Mouse (Mus musculus) naive thymus-derived CD4-positive, alpha-beta T cell, adult 2 months (primary cell): Measurements from ENCODE around the gene Tmem91.

Experiments
- DNase-seq: peaks from one replicate; pipeline ENCODE4 v3.0.0-alpha.2; 2011; ENCODE audit warnings: low read depth

Tmem91 gene

GRCm38 (mm10) chr7:25699851-25700250 is 24.9 kb upstream of the Tmem91 start:
- DNase-seq = no peak

DNA sequence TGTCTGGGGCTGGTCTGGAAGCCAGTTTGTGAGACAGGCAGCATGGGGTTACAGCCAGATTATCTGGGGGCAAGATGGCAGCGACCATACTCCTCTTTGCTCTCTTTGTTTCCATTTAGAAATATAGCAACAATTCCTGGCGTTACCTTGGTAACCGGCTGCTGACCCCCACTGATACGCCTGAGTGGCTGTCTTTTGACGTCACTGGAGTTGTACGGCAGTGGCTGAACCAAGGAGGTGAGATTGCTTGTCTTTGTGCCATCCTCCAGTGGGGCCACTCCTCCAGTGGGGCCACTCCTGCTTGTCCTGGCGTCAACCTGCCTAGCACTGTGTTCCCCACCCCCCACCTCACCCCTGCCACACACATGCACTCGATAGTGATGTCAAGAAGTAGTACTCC is 19.1 kb upstream of the Tmem91 start:
- DNase-seq = no peak

DNA sequence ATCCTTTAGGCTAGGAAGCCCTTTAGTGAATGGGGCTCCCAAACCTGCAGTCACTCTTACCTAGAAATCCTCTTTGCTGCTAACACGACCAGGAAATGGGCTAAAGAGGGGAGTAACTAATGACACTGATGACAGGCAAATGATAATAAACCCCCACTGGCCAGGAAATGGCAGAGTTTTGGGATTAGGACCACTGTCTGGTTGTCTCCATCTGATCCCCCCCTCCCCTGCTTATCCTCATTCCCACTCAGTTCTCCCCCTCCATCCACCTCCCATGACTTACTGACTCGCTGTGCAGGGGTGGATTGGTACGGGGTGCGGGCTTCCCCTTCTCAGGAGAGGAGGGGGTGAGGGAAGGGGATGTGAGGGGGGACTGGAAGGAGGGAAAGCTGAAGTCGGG is 15.1 kb upstream of the Tmem91 start:
- DNase-seq = no peak

- no peak for DNase-seq
Measured at GRCm38 (mm10) chr7:25689603-25690021, 14.6 kb upstream of the Tmem91 start.

DNA sequence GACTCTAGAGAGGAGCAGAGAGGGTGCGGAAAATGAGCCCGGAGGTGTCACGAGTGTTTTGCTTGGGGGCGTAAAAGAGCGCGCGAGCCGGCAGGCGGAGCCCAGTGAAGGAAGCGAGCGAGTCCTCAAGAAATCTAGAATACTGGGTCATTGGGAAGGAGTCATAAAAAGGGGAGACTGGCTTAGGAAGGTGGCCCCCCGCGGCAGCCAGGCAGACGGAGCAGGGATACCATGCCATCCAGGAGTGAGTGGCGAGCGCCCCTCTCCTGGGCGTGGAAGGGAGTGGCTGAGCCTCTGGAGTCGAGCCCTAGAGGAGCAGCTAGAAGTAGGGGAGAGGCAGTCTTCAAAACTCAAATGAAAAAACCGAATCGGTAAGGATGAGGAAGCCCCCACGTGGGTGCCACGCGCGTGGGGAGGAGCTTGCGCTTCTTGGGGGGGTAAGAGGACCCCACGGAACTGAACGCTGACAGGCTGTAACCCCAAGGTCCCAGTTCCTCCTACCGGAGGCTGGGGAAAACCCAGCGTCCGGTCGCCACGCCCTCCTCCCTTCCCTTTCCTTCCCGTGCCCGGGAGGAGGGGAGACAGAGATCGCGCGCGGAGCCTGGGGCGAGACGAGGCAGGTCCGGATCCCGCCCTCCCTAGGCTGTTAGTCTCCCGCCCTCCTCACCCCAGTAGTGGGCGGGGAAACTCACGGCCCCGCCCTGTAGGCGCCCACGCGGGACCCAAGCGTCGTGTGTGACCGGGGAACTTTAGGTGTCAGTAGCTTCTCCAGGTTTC is 14.0 kb upstream of the Tmem91 start:
- peak; percentile 92 for DNase-seq

DNA sequence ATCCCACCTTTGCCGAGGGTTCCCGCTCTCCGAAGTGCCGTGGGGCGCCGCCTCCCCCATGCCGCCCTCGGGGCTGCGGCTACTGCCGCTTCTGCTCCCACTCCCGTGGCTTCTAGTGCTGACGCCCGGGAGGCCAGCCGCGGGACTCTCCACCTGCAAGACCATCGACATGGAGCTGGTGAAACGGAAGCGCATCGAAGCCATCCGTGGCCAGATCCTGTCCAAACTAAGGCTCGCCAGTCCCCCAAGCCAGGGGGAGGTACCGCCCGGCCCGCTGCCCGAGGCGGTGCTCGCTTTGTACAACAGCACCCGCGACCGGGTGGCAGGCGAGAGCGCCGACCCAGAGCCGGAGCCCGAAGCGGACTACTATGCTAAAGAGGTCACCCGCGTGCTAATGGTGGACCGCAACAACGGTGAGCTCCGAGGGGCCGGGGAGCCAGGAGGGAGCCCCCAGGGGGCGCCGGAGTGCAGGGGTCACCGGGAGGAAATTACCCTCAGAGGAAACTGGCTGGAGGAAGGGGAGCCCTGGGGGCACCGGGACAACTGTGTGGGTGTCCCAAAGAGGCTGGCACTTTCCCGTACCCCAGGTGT is 12.9 kb upstream of the Tmem91 start:
- DNase-seq = peak; percentile 61

- DNase-seq = peak; percentile 92
Measured at GRCm38 (mm10) chr7:25686680-25687531, 11.9 kb upstream of the Tmem91 start, which contains the start of gene Tgfb1. Gene Tgfb1, plus strand, starts transcription at chr7:25687002.

- DNase-seq = no peak
Measured at GRCm38 (mm10) chr7:25685926-25686470, 11.0 kb upstream of the Tmem91 start.

DNA sequence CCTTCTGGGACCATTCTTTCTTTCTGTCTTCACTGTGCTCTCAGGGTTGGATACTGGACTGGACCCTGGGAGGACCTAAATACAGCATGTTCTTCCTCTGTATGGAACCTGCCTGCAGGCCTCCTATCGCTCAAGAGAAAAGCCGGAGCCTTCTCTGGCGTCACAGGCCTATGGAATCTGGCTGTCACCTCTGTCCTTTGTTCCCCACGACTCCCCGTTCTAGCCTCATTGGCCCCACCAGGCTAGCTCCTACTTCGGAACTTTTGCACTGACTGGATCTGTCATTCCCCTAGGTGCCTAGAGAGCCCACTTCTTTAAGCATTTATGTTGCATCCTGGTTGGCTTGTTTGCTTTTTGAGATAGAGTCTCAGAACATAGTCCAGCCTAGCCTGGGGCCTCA is 9.7 kb upstream of the Tmem91 start:
- DNase-seq = no peak

DNA sequence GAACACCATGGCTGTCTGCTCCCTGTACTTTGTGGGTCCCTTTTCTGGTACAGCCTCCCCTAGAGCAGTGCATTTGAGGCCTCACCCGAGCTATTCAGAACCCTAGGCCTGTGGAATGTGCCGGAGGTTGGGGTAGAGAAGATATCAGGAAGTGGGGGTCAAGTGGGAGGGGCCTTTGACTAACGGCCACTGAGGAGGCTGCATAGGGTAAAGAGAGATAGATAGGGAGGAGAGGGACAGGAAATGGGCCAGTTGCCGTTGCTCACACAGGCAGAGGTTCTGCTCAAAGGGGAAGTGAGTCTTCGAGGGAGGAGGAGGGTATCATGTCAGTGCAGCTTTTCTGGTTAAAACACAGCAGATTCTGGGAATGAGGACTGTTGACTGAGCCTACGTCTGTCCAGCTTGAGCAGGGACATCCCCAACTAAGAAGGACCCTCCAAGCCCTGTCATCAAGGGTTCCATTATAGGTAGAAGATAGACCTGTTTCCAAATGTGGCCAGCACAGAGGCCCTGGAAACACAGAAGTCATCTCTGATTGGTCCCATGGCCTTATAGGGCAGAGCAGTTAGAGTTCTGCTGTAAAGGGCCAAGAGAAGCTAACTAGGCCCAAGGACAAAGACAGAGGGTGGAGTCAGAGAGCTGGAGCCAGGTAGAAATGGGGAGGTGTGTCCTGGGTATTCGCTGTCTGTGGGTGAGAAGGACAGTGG is 8.7 kb upstream of the Tmem91 start:
- peak; percentile 73 for DNase-seq

DNA sequence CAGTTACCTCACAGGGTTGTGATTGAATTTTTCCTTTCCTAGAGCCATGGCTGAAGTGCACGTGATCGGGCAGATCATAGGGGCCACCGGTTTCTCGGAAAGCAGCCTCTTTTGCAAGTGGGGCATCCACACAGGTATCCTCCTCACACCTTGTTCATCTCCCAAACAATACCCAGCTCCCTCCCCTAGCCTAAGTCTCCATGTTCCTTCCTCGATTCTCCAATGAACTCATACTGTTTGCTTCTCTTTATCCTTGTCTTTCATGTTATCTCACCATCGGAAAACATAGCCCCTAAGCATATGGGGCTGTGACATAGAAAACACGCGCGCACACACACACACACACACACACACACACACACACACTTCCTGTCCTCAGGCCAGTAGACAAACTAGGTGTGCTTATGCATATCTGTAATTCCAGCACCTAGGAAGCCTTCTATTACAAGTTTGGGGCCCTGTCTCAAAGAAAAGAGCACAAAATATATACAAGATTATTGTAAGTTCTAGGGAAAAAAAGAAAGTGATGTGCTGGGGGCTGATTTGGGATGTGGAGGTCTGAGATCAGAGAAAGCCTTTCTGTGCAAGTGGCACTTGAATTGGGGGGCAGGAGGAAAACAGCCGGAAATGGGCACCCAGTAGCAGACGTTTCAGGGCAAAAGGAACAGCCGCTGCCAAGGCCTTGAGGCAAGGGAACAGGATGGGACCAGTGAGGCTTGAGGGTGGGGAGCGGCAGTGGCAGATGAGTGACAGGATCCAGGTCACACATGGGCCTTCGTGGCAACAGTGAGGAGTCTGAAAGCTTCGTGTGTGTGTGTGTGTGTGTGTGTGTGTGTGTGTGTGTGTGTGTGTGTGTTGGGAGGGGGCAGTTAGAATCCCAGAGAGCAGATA is 6.6 kb upstream of the Tmem91 start:
- peak; percentile 74 for DNase-seq

DNA sequence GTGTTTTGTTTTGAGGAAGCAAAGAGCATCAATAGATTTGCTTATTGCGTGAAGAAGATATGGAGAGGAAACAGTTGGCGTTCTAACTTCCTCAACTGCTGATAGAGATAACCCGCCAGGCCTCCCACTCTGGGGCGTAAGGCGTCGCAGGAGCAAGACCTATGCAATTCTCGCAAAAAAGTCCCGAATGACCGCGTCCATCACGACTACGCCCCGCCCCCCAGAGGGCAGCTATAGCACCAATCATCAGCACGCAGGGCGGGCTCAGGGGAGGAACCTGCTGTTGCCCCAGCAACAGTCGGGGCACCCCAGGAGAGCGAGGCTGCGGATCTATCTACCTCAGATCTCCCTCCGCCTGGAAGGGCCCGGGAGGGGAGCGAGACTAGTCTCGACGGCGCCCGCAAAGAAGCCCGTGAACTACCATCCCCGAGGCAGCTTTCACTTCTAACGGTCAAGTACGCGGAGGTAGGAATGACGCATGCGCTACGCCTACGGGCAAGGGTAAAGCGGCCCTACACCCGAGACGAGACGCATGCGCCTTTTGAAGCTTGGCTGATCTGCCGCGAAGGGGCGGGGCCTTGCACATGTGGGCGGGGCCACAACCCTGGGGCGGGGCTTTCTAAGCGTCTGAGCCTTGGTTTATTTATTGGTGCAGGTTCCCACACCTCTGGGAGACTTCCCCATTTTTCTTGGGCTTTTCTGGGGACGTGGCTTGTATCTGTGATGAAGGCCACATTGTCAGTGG is 5.7 kb upstream of the Tmem91 start, which contains the start of gene B9d2:
B9d2 (plus strand) TSS at position 267 of the 745 bp plus-strand sequence.
- peak; percentile 98 for DNase-seq

DNA sequence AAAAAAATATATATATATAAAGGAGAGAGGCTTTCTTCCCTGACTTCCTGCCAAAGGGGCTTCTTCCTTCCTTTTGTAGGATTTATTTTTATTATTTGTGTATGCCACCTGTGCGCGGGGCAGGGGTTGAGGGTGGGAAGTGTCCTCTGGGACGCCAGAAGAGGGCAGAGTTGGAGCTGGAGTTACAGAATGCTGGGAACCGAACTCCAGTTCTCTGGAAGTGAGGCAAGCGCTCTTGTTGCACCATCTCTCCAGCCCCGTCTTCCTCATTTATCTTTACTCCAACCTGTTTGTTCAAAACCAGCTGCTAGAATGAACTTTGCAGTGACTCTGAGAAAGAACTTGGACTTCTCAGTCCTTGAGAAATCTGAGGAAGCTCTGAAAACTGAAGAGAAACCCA is 5.0 kb upstream of the Tmem91 start:
- DNase-seq = no peak

DNA sequence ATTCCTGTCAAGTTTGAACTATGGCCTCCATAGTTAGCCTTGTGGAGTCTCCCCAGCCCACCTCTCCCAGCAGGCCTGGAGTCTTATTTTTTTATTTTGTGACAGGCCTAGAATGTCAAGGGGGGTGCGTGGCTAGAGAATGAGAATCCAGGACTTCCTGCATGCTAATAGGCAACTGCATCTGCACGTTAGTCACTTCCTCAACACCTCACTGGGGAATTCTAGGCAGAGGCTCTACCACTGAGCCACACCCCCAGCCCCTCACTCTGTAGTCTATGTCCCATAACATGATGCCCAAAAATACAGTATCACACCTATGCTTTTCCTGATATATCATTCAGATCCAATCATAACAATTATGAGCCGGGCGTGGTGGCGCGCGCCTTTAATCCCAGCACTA is 2.0 kb upstream of the Tmem91 start:
- DNase-seq = no peak

- DNase-seq = no peak
Measured at GRCm38 (mm10) chr7:25676085-25676781, 1.3 kb upstream of the Tmem91 start.

GRCm38 (mm10) chr7:25675405-25675804 is 439 bp upstream of the Tmem91 start:
- no peak for DNase-seq

DNA sequence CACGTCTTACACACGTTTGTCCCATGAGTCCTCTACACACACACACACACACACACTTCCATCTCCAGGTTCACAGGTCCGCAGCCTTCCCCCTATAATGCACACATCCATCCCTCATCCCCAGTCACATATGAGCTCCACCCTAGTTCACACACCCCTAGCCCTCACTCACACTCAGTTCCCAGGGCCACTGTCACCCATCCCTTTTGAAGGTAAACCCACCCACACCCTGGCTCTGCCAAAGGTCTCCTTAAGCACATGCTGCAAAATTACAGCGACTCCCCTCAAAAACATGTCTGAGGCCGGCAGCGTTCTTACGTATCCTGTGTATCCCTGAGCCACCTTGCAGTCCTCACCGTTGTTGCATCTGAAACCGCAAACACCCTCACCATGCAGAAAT is 669 bp downstream of the Tmem91 start:
- peak; percentile 41 for DNase-seq

GRCm38 (mm10) chr7:25672442-25672841 is 2.5 kb downstream of the Tmem91 start:
- no peak for DNase-seq

DNA sequence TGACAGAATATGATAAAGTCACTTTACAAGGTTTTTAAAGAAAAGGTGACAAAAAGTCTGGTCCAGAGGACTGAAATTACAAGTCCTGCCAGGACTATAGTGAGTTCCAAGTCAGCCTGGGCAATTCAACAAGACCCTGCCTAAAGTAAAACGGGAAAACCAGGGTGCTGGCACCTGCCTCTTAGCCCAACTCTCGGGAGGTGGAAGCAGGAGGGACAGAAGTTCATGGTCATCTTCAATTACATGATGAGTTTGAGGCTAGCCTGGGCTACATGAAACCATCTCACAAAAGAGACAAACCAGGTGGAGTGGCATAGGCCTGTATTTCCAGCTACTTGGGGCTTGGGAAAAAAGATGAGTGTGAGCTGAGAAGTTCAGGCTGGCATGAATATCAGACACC is 3.3 kb downstream of the Tmem91 start:
- DNase-seq = no peak
